Mouse (Mus musculus) midbrain, embryonic 13.5 days (tissue): ENCODE measurements around the gene Lima1. TPM values are rescaled to one million over a fixed set of nuclear protein-coding genes. Genes with fewer than 3 reads are reported as not detected.
"Not testable (repeated sequence)": the region's sequence is repeated elsewhere in the genome, so short reads cannot be mapped to it uniquely, and the experiment has no call there.

ENCODE experiments used
- ATAC-seq: fragments of 200-750 bp; cut with Nextera tagmentation; 2 replicates; pipeline ENCODE4 v1.8.0; 2017; ENCODE audit warnings: mild to moderate bottlenecking, moderate TSS enrichment, moderate library complexity
- H3K27ac ChIP-seq: fragments of 300-500 bp; sonication (generic); 2 replicates; pipeline ENCODE4 v1.5.1; 2015; ENCODE audit warnings: inconsistent platforms, mild to moderate bottlenecking, moderate library complexity
- H3K27me3 ChIP-seq: fragments of 300-500 bp; sonication (generic); 2 replicates; pipeline ENCODE4 v1.6.1; 2015; ENCODE audit warnings: mild to moderate bottlenecking, inconsistent platforms
- H3K36me3 ChIP-seq: fragments of 300-500 bp; sonication (generic); 2 replicates; pipeline ENCODE4 v1.6.1; 2015; ENCODE audit warnings: mild to moderate bottlenecking, inconsistent platforms
- H3K4me1 ChIP-seq: fragments of 300-500 bp; sonication (generic); replicated peaks from 2 replicates; pipeline ENCODE4 v1.6.1; 2015; ENCODE audit warnings: inconsistent platforms
- H3K4me2 ChIP-seq: fragments of 300-500 bp; sonication (generic); replicated peaks from 2 replicates; pipeline ENCODE4 v1.6.1; 2015; ENCODE audit warnings: moderate library complexity, mild to moderate bottlenecking, inconsistent platforms
- H3K4me3 ChIP-seq: fragments of 300-500 bp; sonication (generic); replicated peaks from 2 replicates; pipeline ENCODE4 v1.5.1; 2015; ENCODE audit warnings: mild to moderate bottlenecking, inconsistent platforms
- H3K9ac ChIP-seq: fragments of 300-500 bp; sonication (generic); replicated peaks from 2 replicates; pipeline ENCODE4 v1.6.1; 2015; ENCODE audit warnings: mild to moderate bottlenecking, inconsistent platforms
- H3K9me3 ChIP-seq: fragments of 300-500 bp; sonication (generic); 2 replicates; pipeline ENCODE4 v1.6.1; 2016; ENCODE audit warnings: mild to moderate bottlenecking, inconsistent platforms
- WGBS: fragments of 180-500 bp; shearing (Covaris S2); methylation state at CpG from one replicate; pipeline ENCODE4 v1.1.7; 2015; 5-methylcytosine and 5-hydroxymethylcytosine counted together
- polyA plus RNA-seq: library from polyadenylated mRNA; unstranded; fragments of >200 nt; fragmentation: Nextera tagmentation; extraction: Ambion mirVana; gene quantifications from 2 replicates; pipeline ENCODE4 v1.2.1, GENCODE M21; 2015

Lima1 gene
- polyA plus RNA-seq, 1 experiment from 2014 or later: 17.2 TPM

GRCm38 (mm10) chr15:99896621-99897020, 21.4 kb upstream of the Lima1 start:
- Histone ChIP-seq H3K36me3 (no peaks in the 10 kb centered on the region), H3K4me2 (no peak overlapping the region), H3K4me3 (no peak overlapping the region), H3K4me1 (no peaks in the 10 kb centered on the region), H3K27ac (no peak overlapping the region), H3K27me3 (no peaks in the 10 kb centered on the region), H3K9me3 (no peaks in the 10 kb centered on the region), H3K9ac (no peak overlapping the region)
- ATAC-seq: no peak

GRCm38 (mm10) chr15:99891355-99891754, 16.1 kb upstream of the Lima1 start:
- no peak overlapping the region for H3K27ac ChIP-seq
- ATAC-seq: no peak
- H3K4me1 ChIP-seq: 0 out of 2 replicates have a peak, but pooled peaks cover 3% of the 10 kb centered on the region
- no peak overlapping the region for H3K4me3 ChIP-seq
- WGBS: 77% methylated on average over 3 of the region's 3 CpGs
- H3K9ac ChIP-seq: no peak overlapping the region
- no peak overlapping the region for H3K4me2 ChIP-seq
- H3K9me3 ChIP-seq: no peaks in the 10 kb centered on the region
- no peaks in the 10 kb centered on the region for H3K36me3 ChIP-seq
- no peaks in the 10 kb centered on the region for H3K27me3 ChIP-seq

GRCm38 (mm10) chr15:99890412-99891236, 15.4 kb upstream of the Lima1 start:
- WGBS: 61% methylated on average over 19 of the region's 19 CpGs
- Histone ChIP-seq H3K4me1 (0 out of 2 replicates have a peak, but pooled peaks cover 3% of the 10 kb centered on the region), H3K27ac (no peak overlapping the region), H3K27me3 (no peaks in the 10 kb centered on the region), H3K9me3 (no peaks in the 10 kb centered on the region), H3K9ac (no peak overlapping the region), H3K36me3 (no peaks in the 10 kb centered on the region), H3K4me3 (no peak overlapping the region), H3K4me2 (no peak overlapping the region)
- no peak for ATAC-seq

- Histone ChIP-seq H3K27ac (no peak overlapping the region), H3K4me2 (no peak overlapping the region), H3K9ac (no peak overlapping the region), H3K4me3 (no peak overlapping the region), H3K9me3 (no peaks in the 10 kb centered on the region), H3K36me3 (no peaks in the 10 kb centered on the region), H3K4me1 (0 out of 2 replicates have a peak, but pooled peaks cover 3% of the 10 kb centered on the region), H3K27me3 (no peaks in the 10 kb centered on the region)
- WGBS: 48% methylated on average over 8 of the region's 8 CpGs
- ATAC-seq: no peak
These were observed 14.1 kb upstream of the Lima1 start for GRCm38 (mm10) chr15:99889275-99889874.

GRCm38 (mm10) chr15:99887130-99887529, 11.9 kb upstream of the Lima1 start:
- WGBS: 97% methylated on average over 2 of the region's 2 CpGs
- not testable (repeated sequence) for H3K9ac ChIP-seq, H3K27ac ChIP-seq, H3K4me1 ChIP-seq, H3K9me3 ChIP-seq, H3K36me3 ChIP-seq, H3K4me3 ChIP-seq, H3K27me3 ChIP-seq, H3K4me2 ChIP-seq, ATAC-seq

- H3K4me3 ChIP-seq: no peak overlapping the region
- WGBS: 90% methylated on average over 12 of the region's 12 CpGs
- no peaks in the 10 kb centered on the region for H3K4me1 ChIP-seq
- no peak overlapping the region for H3K4me2 ChIP-seq
- no peaks in the 10 kb centered on the region for H3K36me3 ChIP-seq
- H3K27ac ChIP-seq: no peak overlapping the region
- ATAC-seq: no peak
- no peak overlapping the region for H3K9ac ChIP-seq
- no peaks in the 10 kb centered on the region for H3K9me3 ChIP-seq
- H3K27me3 ChIP-seq: no peaks in the 10 kb centered on the region
These were observed 8.8 kb upstream of the Lima1 start for GRCm38 (mm10) chr15:99884038-99884437.

DNA sequence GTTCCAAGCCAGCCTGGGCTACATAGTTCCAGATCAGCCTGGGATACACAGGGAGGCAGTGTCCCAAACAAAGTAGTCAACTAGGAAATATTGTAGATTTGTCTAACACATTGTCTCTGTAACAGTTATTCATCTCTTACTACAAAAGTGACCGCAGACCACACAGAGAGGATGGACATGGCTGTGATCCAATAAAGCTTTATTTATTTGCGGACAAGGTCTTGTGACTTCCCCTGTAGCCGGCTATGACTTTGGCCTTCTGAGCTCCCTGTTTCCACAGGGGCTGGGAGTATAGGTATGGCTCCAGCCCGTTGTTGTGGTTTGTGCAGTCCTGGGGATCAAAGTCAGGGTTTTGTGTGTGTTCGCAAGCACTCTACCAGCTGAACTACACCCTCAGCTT, 3.3 kb upstream of the Lima1 start:
- 93% methylated on average over 5 of the region's 5 CpGs for WGBS
- Histone ChIP-seq H3K4me1 (peaks cover 16% of the 10 kb centered on the region), H3K4me2 (no peak overlapping the region), H3K27me3 (no peaks in the 10 kb centered on the region), H3K4me3 (no peak overlapping the region), H3K9me3 (no peaks in the 10 kb centered on the region), H3K9ac (no peak overlapping the region), H3K36me3 (no peaks in the 10 kb centered on the region), H3K27ac (no peak overlapping the region)
- ATAC-seq: no peak

DNA sequence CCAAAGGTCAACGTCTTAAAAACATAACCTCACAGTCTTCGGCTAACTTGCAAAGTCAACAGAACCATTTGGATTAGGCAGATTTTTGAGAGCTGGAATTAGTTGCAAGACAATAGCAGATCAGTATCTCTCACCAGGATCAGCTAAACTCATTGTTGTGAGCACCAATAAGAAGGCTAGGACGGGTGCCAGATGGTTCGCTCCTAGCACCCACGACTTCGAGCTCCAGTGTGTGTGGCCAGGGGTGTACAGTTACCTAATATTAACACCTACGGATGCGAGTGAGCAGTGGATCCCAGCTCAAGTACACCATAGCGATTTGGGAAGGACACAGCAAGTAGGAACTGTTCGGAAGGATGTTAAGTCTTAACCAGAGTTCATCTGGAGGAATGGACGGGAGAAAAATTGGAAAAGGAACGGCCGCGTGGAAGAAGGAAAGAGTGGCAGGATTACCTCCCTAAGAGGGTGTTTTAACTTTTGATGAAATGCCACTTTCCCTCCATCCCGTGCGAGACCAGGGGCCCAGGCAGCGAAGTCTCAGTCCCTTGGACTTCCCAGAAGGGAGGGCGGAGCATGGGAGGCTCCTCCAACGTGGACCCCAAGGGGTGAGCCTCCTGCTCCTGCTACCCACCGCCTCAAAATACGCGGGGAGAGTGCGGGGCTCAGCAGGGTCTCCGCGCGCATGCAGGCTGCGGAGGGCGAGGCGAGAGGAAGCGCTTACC, 483 bp downstream of the Lima1 start:
- Histone ChIP-seq H3K4me1 (peaks cover 16% of the 10 kb centered on the region), H3K4me3 (peak overlapping the region; percentile 80), H3K4me2 (peak overlapping the region; percentile 96), H3K36me3 (no peaks in the 10 kb centered on the region), H3K9ac (peak overlapping the region; percentile 80), H3K9me3 (no peaks in the 10 kb centered on the region), H3K27me3 (no peaks in the 10 kb centered on the region), H3K27ac (no peak overlapping the region)
- peak; percentile 78 for ATAC-seq
- WGBS: 2% methylated on average over 30 of the region's 30 CpGs

GRCm38 (mm10) chr15:99872543-99872942, 2.7 kb downstream of the Lima1 start:
- no peak for ATAC-seq
- H3K9me3 ChIP-seq: no peaks in the 10 kb centered on the region
- 88% methylated on average over 3 of the region's 3 CpGs for WGBS
- H3K4me2 ChIP-seq: no peak overlapping the region
- no peak overlapping the region for H3K4me3 ChIP-seq
- no peak overlapping the region for H3K9ac ChIP-seq
- H3K27me3 ChIP-seq: no peaks in the 10 kb centered on the region
- H3K27ac ChIP-seq: no peak overlapping the region
- no peaks in the 10 kb centered on the region for H3K36me3 ChIP-seq
- peaks cover 16% of the 10 kb centered on the region for H3K4me1 ChIP-seq

DNA sequence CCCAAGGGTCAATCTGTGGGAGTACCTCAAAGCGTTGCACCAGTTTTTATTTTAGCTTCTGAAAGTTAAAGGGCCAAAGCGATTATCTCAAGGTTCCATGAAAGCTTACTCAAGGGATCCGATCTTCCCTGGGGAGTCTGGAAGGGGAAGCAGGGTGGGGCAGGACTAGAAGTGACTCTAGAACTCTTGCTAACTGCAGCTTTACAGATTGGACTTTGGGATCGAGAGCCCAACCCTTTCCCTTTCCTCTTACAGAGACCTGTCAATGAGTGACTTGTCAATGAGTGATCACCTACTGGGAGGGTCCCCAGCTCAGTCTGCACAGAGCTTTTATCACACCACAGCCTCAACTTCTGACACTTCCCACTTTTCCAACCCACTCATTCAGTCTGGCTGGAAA, 7.6 kb downstream of the Lima1 start:
- no peak overlapping the region for H3K4me3 ChIP-seq
- no peak overlapping the region for H3K27ac ChIP-seq
- 80% methylated on average over 4 of the region's 4 CpGs for WGBS
- H3K9ac ChIP-seq: no peak overlapping the region
- no peaks in the 10 kb centered on the region for H3K36me3 ChIP-seq
- no peak for ATAC-seq
- H3K27me3 ChIP-seq: no peaks in the 10 kb centered on the region
- H3K4me1 ChIP-seq: no peaks in the 10 kb centered on the region; the same call in 1 of the 2 replicates
- H3K9me3 ChIP-seq: no peaks in the 10 kb centered on the region
- no peak overlapping the region for H3K4me2 ChIP-seq

DNA sequence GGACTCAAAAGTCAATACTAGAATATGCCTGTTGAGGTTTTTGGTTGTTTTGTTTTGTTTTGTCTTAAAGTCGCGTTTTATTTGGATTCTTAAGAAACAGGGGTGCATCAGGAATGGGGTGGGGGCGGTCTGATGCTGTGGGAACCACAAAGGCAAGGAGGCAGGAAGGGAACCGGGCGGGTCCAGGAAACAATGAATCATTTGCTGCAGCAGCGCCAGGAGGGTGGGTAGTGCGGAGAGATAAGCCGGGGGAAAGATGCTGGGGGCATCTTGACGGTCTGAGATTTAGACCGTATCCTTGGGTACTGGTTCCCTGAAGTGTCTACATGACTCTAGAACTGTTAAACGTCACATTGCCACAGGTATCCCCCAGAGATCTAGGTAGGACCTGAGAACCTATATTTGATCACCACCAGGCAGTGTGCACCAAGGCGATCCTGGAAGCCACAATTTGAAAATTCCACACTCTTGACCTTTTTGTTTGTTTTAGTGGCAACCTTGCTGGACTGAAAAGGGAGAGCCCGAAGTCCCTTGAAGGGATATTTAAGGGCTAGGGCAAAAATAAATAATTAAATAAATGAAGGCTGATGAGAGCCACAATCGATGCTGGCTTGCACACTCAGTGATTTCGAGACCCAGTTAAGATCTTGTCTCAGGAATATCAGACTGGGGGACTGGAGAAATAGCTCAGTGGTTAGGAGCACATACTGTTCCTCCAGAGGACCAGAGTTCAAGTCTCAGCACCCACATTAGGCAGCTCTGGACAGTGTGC, 8.6 kb downstream of the Lima1 start:
- Histone ChIP-seq H3K27me3 (no peaks in the 10 kb centered on the region), H3K36me3 (no peaks in the 10 kb centered on the region), H3K27ac (no peak overlapping the region), H3K4me3 (no peak overlapping the region), H3K4me2 (no peak overlapping the region), H3K4me1 (peaks cover 3% of the 10 kb centered on the region; the same call in 1 of the 2 replicates), H3K9ac (no peak overlapping the region), H3K9me3 (no peaks in the 10 kb centered on the region)
- no peak for ATAC-seq
- 77% methylated on average over 15 of the region's 15 CpGs for WGBS
